Mouse (Mus musculus): ENCODE measurements at regions not wholly inside any gene's neighbourhood (a gene's known extent, or its start where the extent isn't known, plus 50 kb on each side); places are given as distances from the start of the nearest gene placed in this dataset.

DNA sequence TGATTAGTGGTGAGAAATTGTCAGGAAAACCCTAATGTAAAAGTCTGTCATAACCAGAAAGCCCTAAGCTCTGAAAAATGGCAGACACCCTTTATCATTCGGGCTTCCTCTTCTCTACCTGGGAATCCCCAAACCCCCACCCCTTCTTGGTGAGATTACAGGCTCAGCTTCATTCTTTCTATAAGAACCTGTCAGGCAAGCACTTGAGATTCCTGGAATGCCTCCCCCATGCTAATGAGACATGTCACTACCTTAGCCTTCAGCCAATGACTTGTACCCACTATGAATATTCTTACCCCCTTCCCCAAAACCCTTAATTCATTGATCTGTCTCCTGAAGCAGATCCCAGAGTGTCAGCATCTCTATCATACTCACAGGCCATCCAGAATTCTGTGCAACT is 254.5 kb upstream of the Gcfc2 start:
- Histone ChIP-seq H3K79me2 (ENCODE audit: control insufficient read depth, insufficient read depth, low read length, poor library complexity) (no peaks in the 10 kb centered on the region), H3K27ac (ENCODE audit: control insufficient read depth, low read depth, low read length) (no peak overlapping the region), H3K27me3 (ENCODE audit: control insufficient read depth in 1 of 2, insufficient read depth in 2 of 2, low read length in 2 of 2) (no peaks in the 10 kb centered on the region), H3K9me3 (replicated peaks; ENCODE audit: insufficient read depth, low read length) (no peaks in the 10 kb centered on the region), H3K36me3 (ENCODE audit: control insufficient read depth in 1 of 2, insufficient read depth in 2 of 2, low read length in 2 of 2) (no peaks in the 10 kb centered on the region), H3K9ac (ENCODE audit: control insufficient read depth, low read depth, low read length, poor library complexity, severe bottlenecking) (no peak overlapping the region), H3K4me3 (ENCODE audit: control insufficient read depth in 1 of 2, insufficient read depth in 1 of 2, low read depth in 2 of 2, low read length in 2 of 2) (no peak overlapping the region), H3K4me1 (ENCODE audit: control insufficient read depth in 1 of 2, insufficient read depth in 2 of 2, low read length in 2 of 2) (no peaks in the 10 kb centered on the region)
- DNase-seq (ENCODE audit: low read depth, low spot score) = no peak
- TF ChIP-seq MEF2A (IDR thresholded peaks at IDR 0.05; ENCODE audit: extremely low read depth, insufficient replicate concordance, low read depth, low read length, poor library complexity, severe bottlenecking) (no peak), ZMIZ1 (IDR thresholded peaks at IDR 0.05; ENCODE audit: low read depth, low read length) (no peak), ZKSCAN1 (IDR thresholded peaks at IDR 0.05; ENCODE audit: low read depth, low read length) (no peak), MXI1 (IDR thresholded peaks at IDR 0.05; ENCODE audit: low read depth, low read length) (no peak), KAT2A (conservative IDR thresholded peaks at IDR 0.05; ENCODE audit: low read depth, low read length) (no peak), POLR2AphosphoS5 (IDR thresholded peaks at IDR 0.05; ENCODE audit: borderline replicate concordance, low read depth, low read length) (no peak), TCF12 (IDR thresholded peaks at IDR 0.05; ENCODE audit: low read depth, low read length) (no peak), USF2 (IDR thresholded peaks at IDR 0.05; ENCODE audit: borderline replicate concordance in 1 of 2, insufficient read depth in 1 of 2, low read depth in 1 of 2, low read length in 2 of 2) (no peak), ELF1 (IDR thresholded peaks at IDR 0.05; ENCODE audit: low read depth, low read length) (no peak), MYC (IDR thresholded peaks at IDR 0.05; ENCODE audit: low read depth, low read length) (no peak), USF1 (IDR thresholded peaks at IDR 0.05; ENCODE audit: low read depth, low read length) (no peak), TAL1 (IDR thresholded peaks at IDR 0.05; ENCODE audit: low read length) (no peak), SMC3 (IDR thresholded peaks at IDR 0.05; ENCODE audit: low read depth, low read length) (no peak)

DNA sequence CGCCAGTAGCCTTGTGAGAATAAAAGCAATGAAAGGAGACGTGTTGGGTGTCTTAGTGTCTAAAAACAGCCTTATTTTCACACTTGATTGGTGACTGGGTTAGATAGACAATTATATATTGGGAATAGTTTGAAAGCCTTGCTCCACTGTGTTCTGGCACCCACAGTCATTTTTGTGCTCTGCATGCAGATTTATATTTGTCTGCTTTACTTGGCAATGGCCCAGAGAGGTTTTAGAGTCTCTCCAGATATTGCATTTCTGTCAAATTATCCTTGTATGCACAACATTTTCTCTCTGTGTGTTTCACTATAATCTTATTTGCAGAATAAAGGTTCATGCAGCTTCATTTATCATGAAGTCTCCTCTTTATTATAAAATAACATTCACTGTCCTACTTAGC is 250.2 kb upstream of the Gcfc2 start:
- Histone ChIP-seq H3K27ac (ENCODE audit: control insufficient read depth, low read depth, low read length) (no peak overlapping the region), H3K4me1 (ENCODE audit: control insufficient read depth in 1 of 2, insufficient read depth in 2 of 2, low read length in 2 of 2) (no peaks in the 10 kb centered on the region), H3K9ac (ENCODE audit: control insufficient read depth, low read depth, low read length, poor library complexity, severe bottlenecking) (no peak overlapping the region), H3K36me3 (ENCODE audit: control insufficient read depth in 1 of 2, insufficient read depth in 2 of 2, low read length in 2 of 2) (no peaks in the 10 kb centered on the region), H3K9me3 (replicated peaks; ENCODE audit: insufficient read depth, low read length) (no peaks in the 10 kb centered on the region), H3K79me2 (ENCODE audit: control insufficient read depth, insufficient read depth, low read length, poor library complexity) (no peaks in the 10 kb centered on the region), H3K27me3 (ENCODE audit: control insufficient read depth in 1 of 2, insufficient read depth in 2 of 2, low read length in 2 of 2) (no peaks in the 10 kb centered on the region), H3K4me3 (ENCODE audit: control insufficient read depth in 1 of 2, insufficient read depth in 1 of 2, low read depth in 2 of 2, low read length in 2 of 2) (no peak overlapping the region)
- DNase-seq (ENCODE audit: low read depth, low spot score) = no peak
- TF ChIP-seq CTCF (IDR thresholded peaks at IDR 0.05 in 2 of 3, conservative IDR thresholded peaks at IDR 0.05 in 1 of 3; ENCODE audit: control insufficient read depth in 1 of 3, insufficient read depth in 1 of 3, low read depth in 2 of 3, low read length in 3 of 3, poor library complexity in 1 of 3, severe bottlenecking in 1 of 3) (no peak), ZMIZ1 (IDR thresholded peaks at IDR 0.05; ENCODE audit: low read depth, low read length) (no peak), POLR2AphosphoS2 (IDR thresholded peaks at IDR 0.05; ENCODE audit: low read length) (no peak), ZKSCAN1 (IDR thresholded peaks at IDR 0.05; ENCODE audit: low read depth, low read length) (no peak), UBTF (IDR thresholded peaks at IDR 0.05; ENCODE audit: borderline replicate concordance, insufficient read depth, low read depth, low read length) (no peak), ETS1 (IDR thresholded peaks at IDR 0.05; ENCODE audit: low read depth, low read length) (no peak)

Measured in MEL (cell line).